Mouse (Mus musculus) regulatory T cell (primary cell): ENCODE results near the gene Pef1.

Experiments used
- in situ Hi-C: fragments of 300-600 bp; cut with MboI, MseI; formaldehyde crosslinking; loops from one replicate; pipeline ENCODE4 v1.15.1; 2025; ENCODE audit warnings: high pct_unique_total_duplicates

Gene Pef1

GRCm38 (mm10) chr4:130102111-130102651 is at the start of gene Pef1:
Gene Pef1, plus strand, starts transcription at chr4:130102558.
- in situ Hi-C loops: no loop called here

GRCm38 (mm10) chr4:130053111-130053510 is 49.2 kb upstream of the Pef1 start:
- in situ Hi-C loops: no loop called here

- in situ Hi-C loops: no loop called here
These were observed 47.6 kb upstream of the Pef1 start for GRCm38 (mm10) chr4:130054727-130055126.

- in situ Hi-C loops: no loop called here
These were observed 47.0 kb upstream of the Pef1 start for GRCm38 (mm10) chr4:130055160-130056010.

GRCm38 (mm10) chr4:130056011-130056322 is 46.4 kb upstream of the Pef1 start:
- in situ Hi-C loops: no loop called here

GRCm38 (mm10) chr4:130056471-130056870 is 45.9 kb upstream of the Pef1 start:
- in situ Hi-C loops: no loop called here

GRCm38 (mm10) chr4:130060937-130061336 is 41.4 kb upstream of the Pef1 start:
- in situ Hi-C loops: no loop called here

GRCm38 (mm10) chr4:130063191-130063590 is 39.2 kb upstream of the Pef1 start:
- in situ Hi-C loops: no loop called here

- in situ Hi-C loops: no loop called here
These were observed 35.5 kb upstream of the Pef1 start for GRCm38 (mm10) chr4:130066816-130067215.

- in situ Hi-C loops: no loop called here
These were observed 31.8 kb upstream of the Pef1 start for GRCm38 (mm10) chr4:130070523-130070922.

- in situ Hi-C loops: no loop called here
These were observed 30.6 kb upstream of the Pef1 start for GRCm38 (mm10) chr4:130071758-130072157.

GRCm38 (mm10) chr4:130073367-130073766 is 29.0 kb upstream of the Pef1 start:
- in situ Hi-C loops: no loop called here

- in situ Hi-C loops: no loop called here
These were observed 27.4 kb upstream of the Pef1 start for GRCm38 (mm10) chr4:130074761-130075515.

GRCm38 (mm10) chr4:130076856-130077255 is 25.5 kb upstream of the Pef1 start:
- in situ Hi-C loops: no loop called here

GRCm38 (mm10) chr4:130078816-130079485 is 23.4 kb upstream of the Pef1 start:
- in situ Hi-C loops: no loop called here

- in situ Hi-C loops: no loop called here
These were observed 22.8 kb upstream of the Pef1 start for GRCm38 (mm10) chr4:130079521-130079920.

GRCm38 (mm10) chr4:130081345-130082190 is 20.8 kb upstream of the Pef1 start:
- in situ Hi-C loops: loop anchor here (5.0 kb wide), 2 partner anchors 104 to 134 kb away; no protein-coding TSS in a partner anchor

- in situ Hi-C loops: loop anchor here (5.0 kb wide), 2 partner anchors 105 to 135 kb away; no protein-coding TSS in a partner anchor
These were observed 20.1 kb upstream of the Pef1 start for GRCm38 (mm10) chr4:130082211-130082610.

GRCm38 (mm10) chr4:130084331-130084945 is 17.9 kb upstream of the Pef1 start:
- in situ Hi-C loops: loop anchor here (5.0 kb wide), 2 partner anchors 107 to 137 kb away; no protein-coding TSS in a partner anchor

GRCm38 (mm10) chr4:130085246-130085820 is 17.0 kb upstream of the Pef1 start:
- in situ Hi-C loops: no loop called here
